Mouse (Mus musculus) heart, embryonic 12.5 days (tissue): Measurements from ENCODE around the gene C9orf72. TPM values are rescaled to one million over a fixed set of nuclear protein-coding genes. Genes with fewer than 3 reads are reported as not detected.

Source experiments
- ATAC-seq: fragments of 200-750 bp; cut with Nextera tagmentation; 2 replicates; pipeline ENCODE4 v1.8.0; 2017; ENCODE audit warnings: moderate TSS enrichment, moderate library complexity; ENCODE audit not compliant: insufficient number of reproducible peaks, low FRiP score
- H3K27ac ChIP-seq: fragments of 300-500 bp; sonication (generic); 2 replicates; pipeline ENCODE4 v1.5.1; 2016; ENCODE audit warnings: mild to moderate bottlenecking, moderate library complexity; ENCODE audit not compliant: poor library complexity, severe bottlenecking
- H3K27me3 ChIP-seq: fragments of 300-500 bp; sonication (generic); replicated peaks from 2 replicates; pipeline ENCODE4 v1.6.1; 2016; ENCODE audit warnings: mild to moderate bottlenecking, moderate library complexity
- H3K36me3 ChIP-seq: fragments of 300-500 bp; sonication (generic); 2 replicates; pipeline ENCODE4 v1.6.1; 2016; ENCODE audit warnings: mild to moderate bottlenecking, moderate library complexity
- H3K4me1 ChIP-seq: fragments of 300-500 bp; sonication (generic); replicated peaks from 2 replicates; pipeline ENCODE4 v1.6.1; 2016; ENCODE audit warnings: mild to moderate bottlenecking
- H3K4me2 ChIP-seq: fragments of 300-500 bp; sonication (generic); 2 replicates; pipeline ENCODE4 v1.6.1; 2016; ENCODE audit warnings: mild to moderate bottlenecking, moderate library complexity
- H3K4me3 ChIP-seq: fragments of 300-500 bp; sonication (generic); 2 replicates; pipeline ENCODE4 v1.5.1; 2016; ENCODE audit warnings: mild to moderate bottlenecking
- H3K9ac ChIP-seq: fragments of 300-500 bp; sonication (generic); 2 replicates; pipeline ENCODE4 v1.6.1; 2016; ENCODE audit warnings: mild to moderate bottlenecking, moderate library complexity
- H3K9me3 ChIP-seq: fragments of 300-500 bp; sonication (generic); replicated peaks from 2 replicates; pipeline ENCODE4 v1.6.1; 2016; ENCODE audit warnings: mild to moderate bottlenecking, moderate library complexity
- WGBS: fragments of 180-500 bp; shearing (Covaris S2); methylation state at CpG from one replicate; pipeline ENCODE4 v1.1.7; 2016; 5-methylcytosine and 5-hydroxymethylcytosine counted together
- polyA plus RNA-seq: library from polyadenylated mRNA; unstranded; fragments of >200 nt; fragmentation: Nextera tagmentation; extraction: Ambion mirVana; gene quantifications from 2 replicates; pipeline ENCODE4 v1.2.1, GENCODE M21; 2016

The C9orf72 gene
- polyA plus RNA-seq, 1 experiment from 2014 or later, result 19.1 TPM

DNA sequence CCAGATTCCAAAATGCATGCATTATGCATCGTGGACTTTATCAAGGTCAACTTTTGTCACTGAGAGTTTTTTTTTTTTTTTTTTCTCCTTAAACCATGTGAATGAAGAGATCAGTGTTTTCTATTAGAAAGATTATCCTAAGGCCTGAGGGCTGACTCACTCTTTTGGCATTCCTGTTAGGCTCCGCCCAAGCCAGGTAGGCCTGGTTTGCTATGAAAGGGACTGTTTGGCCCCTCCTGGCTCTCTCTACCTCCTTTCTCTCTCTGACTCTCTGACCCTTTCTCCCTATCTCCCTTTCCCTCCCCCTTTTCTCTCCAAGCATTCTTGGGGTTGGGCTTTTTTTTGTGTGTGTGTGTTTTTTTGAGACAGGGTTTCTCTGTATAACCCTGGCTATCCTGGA, 50.4 kb downstream of the C9orf72 start:
- ATAC-seq, result no peak
- Histone ChIP-seq H3K9ac (no peak overlapping the region), H3K4me2 (no peak overlapping the region), H3K27ac (no peak overlapping the region), H3K4me1 (0 out of 2 replicates have a peak, but pooled peaks cover 6% of the 10 kb centered on the region), H3K4me3 (no peak overlapping the region), H3K27me3 (no peaks in the 10 kb centered on the region), H3K36me3 (no peaks in the 10 kb centered on the region), H3K9me3 (0 out of 2 replicates have a peak, but pooled peaks cover 6% of the 10 kb centered on the region)
- 68% methylated on average over 2 of the region's 2 CpGs for WGBS

DNA sequence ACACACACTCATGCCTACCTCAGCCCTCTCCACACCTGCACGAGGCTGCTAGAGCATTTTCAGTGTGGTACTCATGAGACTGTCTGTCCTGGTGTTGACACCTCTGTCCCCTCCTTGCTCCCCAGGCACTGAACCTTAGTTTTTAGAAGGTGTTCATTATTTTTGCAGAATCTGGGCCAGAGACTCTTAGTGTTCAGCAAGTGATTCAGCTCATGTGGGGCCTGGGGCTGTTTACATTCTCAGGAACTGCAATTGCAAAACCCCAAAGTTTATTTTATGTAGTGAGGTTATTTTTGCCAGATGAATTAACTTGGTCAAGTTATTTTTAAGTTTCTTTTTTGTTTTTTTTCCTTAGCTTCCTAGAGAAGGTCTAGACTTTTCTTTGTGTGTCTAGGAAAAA, 52.4 kb downstream of the C9orf72 start:
- Histone ChIP-seq H3K9ac (no peak overlapping the region), H3K4me2 (no peak overlapping the region), H3K4me1 (0 out of 2 replicates have a peak, but pooled peaks cover 6% of the 10 kb centered on the region), H3K9me3 (0 out of 2 replicates have a peak, but pooled peaks cover 6% of the 10 kb centered on the region), H3K36me3 (no peaks in the 10 kb centered on the region), H3K27ac (no peak overlapping the region), H3K27me3 (no peaks in the 10 kb centered on the region), H3K4me3 (no peak overlapping the region)
- ATAC-seq, result no peak
- WGBS, result 74% methylated on average over 1 of the region's 1 CpGs

DNA sequence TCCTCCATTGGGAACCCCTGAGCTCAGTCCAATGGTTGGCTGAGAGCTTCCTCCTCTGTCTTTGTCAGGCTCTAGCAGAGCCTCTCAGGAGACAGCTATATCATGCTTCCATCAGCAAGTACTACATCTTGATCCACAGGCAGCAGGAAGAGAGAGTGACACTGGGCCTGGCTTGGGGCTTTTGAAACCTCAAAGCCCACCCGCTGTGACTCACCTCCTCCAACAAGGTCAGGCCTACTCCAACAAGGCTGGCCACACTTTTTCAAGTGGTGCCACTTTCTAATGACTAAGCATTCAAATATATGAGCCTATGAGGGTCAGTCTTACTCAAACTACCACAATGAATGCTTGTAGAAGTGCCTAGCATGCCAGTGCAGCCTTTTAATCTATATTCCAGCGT, 53.5 kb downstream of the C9orf72 start:
- no peak for ATAC-seq
- H3K4me3 ChIP-seq, result no peak overlapping the region
- 0 out of 2 replicates have a peak, but pooled peaks cover 2% of the 10 kb centered on the region for H3K4me1 ChIP-seq

DNA sequence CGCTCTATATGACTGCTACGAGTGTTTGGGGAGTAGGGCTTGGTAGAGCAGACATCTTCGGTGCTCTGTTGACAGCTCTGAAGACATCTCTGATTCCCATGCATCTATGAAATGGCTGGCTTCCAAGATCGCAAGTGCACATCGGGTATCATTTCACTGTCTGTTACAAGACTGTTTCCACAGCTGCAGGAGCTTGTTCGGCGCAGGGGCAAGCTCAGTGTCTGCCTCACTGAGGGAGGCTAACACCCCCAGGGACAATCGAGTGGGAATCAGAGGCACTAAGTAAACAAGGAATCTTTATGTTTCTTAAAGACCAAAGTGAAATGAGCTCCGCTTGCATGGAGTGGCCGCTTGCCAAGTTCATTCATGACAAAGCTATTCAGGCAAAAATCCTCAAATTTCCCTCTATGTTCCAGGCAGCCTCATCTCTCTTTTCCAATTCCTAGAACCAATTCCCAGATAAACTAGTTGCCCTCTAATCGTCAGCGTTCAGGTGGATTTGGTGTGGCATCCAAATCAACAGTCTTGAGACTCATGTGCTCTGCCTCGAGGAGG, 56.3 kb downstream of the C9orf72 start:
- no peak overlapping the region for H3K9ac ChIP-seq
- WGBS, result 74% methylated on average over 13 of the region's 13 CpGs
- no peak for ATAC-seq
- no peaks in the 10 kb centered on the region for H3K27me3 ChIP-seq
- no peak overlapping the region for H3K27ac ChIP-seq
- no peak overlapping the region for H3K4me2 ChIP-seq
- no peaks in the 10 kb centered on the region for H3K4me1 ChIP-seq
- 0 out of 2 replicates have a peak, but pooled peaks cover 6% of the 10 kb centered on the region for H3K9me3 ChIP-seq
- no peaks in the 10 kb centered on the region for H3K36me3 ChIP-seq
- no peak overlapping the region for H3K4me3 ChIP-seq

More for the DNA sequence above, 53.5 kb downstream of the C9orf72 start:
- 93% methylated on average over 2 of the region's 2 CpGs for WGBS
- H3K27ac ChIP-seq, result no peak overlapping the region
- no peaks in the 10 kb centered on the region for H3K36me3 ChIP-seq
- 0 out of 2 replicates have a peak, but pooled peaks cover 6% of the 10 kb centered on the region for H3K9me3 ChIP-seq
- no peak overlapping the region for H3K9ac ChIP-seq
- H3K27me3 ChIP-seq, result no peaks in the 10 kb centered on the region
- no peak overlapping the region for H3K4me2 ChIP-seq

GRCm38 (mm10) chr4:35167855-35168254, 58.1 kb downstream of the C9orf72 start:
- Histone ChIP-seq H3K27ac (no peak overlapping the region), H3K4me3 (no peak overlapping the region), H3K9ac (no peak overlapping the region), H3K9me3 (0 out of 2 replicates have a peak, but pooled peaks cover 6% of the 10 kb centered on the region), H3K27me3 (no peaks in the 10 kb centered on the region), H3K4me2 (no peak overlapping the region), H3K36me3 (no peaks in the 10 kb centered on the region), H3K4me1 (no peaks in the 10 kb centered on the region)
- WGBS, result 75% methylated on average over 5 of the region's 5 CpGs
- no peak for ATAC-seq

DNA sequence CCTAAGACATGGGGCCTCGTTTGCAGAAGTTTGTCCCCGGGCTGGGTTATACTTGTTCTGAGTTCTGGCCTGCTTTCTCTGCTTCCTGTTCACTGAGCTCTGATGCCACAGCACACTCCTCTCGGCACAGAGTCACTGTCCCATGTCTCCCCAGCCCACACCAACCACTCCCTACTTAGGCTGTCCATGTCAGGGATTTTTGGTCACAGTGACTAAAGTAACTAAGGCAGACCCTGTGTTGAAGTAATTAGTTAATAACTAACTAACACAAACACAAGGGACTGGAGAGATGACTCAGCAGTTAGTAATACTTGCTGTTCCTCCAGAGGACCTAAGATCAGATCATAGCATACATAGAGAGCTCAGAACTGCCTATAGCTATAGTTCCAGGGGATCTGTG, 60.0 kb downstream of the C9orf72 start:
- Histone ChIP-seq H3K9me3 (no peaks in the 10 kb centered on the region), H3K4me2 (no peak overlapping the region), H3K36me3 (no peaks in the 10 kb centered on the region), H3K4me3 (no peak overlapping the region), H3K27ac (no peak overlapping the region), H3K27me3 (no peaks in the 10 kb centered on the region), H3K9ac (no peak overlapping the region), H3K4me1 (no peaks in the 10 kb centered on the region)
- 66% methylated on average over 3 of the region's 3 CpGs for WGBS
- no peak for ATAC-seq

DNA sequence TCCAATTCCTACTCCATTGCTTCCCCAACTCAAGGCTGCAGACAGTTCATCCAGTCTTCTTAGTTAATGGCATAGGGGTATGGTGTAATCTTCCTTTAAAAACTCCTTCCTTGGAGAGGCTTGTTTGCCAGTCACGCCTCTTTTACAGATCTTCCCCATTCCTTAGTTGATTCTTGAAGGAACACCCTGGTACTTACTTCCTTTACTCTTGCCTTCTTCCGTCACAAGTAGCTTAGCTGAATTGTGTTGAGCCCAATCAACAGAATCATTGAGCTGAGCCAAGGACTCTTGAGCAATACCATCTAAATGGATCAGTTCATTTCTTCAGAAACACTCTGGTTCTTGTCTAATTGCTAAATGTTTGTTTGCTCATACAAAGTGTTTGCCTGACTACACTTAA, 60.7 kb downstream of the C9orf72 start:
- Histone ChIP-seq H3K4me3 (no peak overlapping the region), H3K27me3 (no peaks in the 10 kb centered on the region), H3K4me1 (no peaks in the 10 kb centered on the region), H3K36me3 (no peaks in the 10 kb centered on the region), H3K27ac (no peak overlapping the region), H3K9ac (no peak overlapping the region), H3K9me3 (no peaks in the 10 kb centered on the region), H3K4me2 (no peak overlapping the region)
- WGBS, result 81% methylated on average over 2 of the region's 2 CpGs
- no peak for ATAC-seq

DNA sequence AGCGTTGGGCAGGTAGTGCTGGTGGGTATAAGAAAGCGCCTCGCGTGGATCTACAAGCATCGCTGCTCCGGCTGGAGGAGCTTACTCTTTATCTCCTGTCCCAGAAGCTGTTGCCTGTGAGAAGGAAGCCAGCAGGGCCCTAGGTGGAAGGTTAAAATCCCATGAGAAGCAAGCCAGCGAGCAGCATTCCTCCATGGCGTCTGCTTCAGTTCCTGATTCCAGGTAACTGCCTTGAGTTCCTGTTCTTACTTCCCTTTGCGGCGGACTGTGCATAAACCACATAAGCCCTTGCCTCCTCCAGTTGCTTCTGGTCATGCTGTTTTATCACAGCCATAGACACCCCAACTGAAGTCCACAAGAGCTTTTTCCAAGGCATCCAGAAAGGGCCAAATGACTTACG, 68.2 kb downstream of the C9orf72 start:
- no peak for ATAC-seq
- H3K9me3 ChIP-seq, result no peaks in the 10 kb centered on the region
- H3K9ac ChIP-seq, result no peak overlapping the region
- no peak overlapping the region for H3K27ac ChIP-seq
- H3K27me3 ChIP-seq, result peaks cover 5% of the 10 kb centered on the region; the same call in 1 of the 2 replicates
- H3K4me3 ChIP-seq, result no peak overlapping the region
- H3K36me3 ChIP-seq, result no peaks in the 10 kb centered on the region
- 48% methylated on average over 11 of the region's 11 CpGs for WGBS
- H3K4me2 ChIP-seq, result no peak overlapping the region
- H3K4me1 ChIP-seq, result no peaks in the 10 kb centered on the region

- H3K9ac ChIP-seq, result peak within 1 kb of the TSS; percentile 74
- peaks cover 5% of the 10 kb centered on the region; the same call in 1 of the 2 replicates for H3K27me3 ChIP-seq
- no peaks in the 10 kb centered on the region for H3K9me3 ChIP-seq
- H3K4me2 ChIP-seq, result peak within 1 kb of the TSS; percentile 95
- H3K36me3 ChIP-seq, result no peaks in the 10 kb centered on the region
- H3K27ac ChIP-seq, result no peak within 1 kb of the TSS
- under 1% methylated on average over 50 of the region's 50 CpGs for whole genome bisulfite sequencing
- ATAC-seq, result peak; percentile 77
- peak within 1 kb of the TSS; percentile 74 for H3K4me3 ChIP-seq
- H3K4me1 ChIP-seq, result no peaks in the 10 kb centered on the region
Measured at GRCm38 (mm10) chr4:35156751-35157611, 69.0 kb downstream of the C9orf72 start, which contains the start of gene Mob3b. Gene Mob3b, minus strand, starts transcription at chr4:35157484.

- Histone ChIP-seq H3K36me3 (no peaks in the 10 kb centered on the region), H3K9ac (peak overlapping the region; percentile 74), H3K27me3 (peaks cover 5% of the 10 kb centered on the region; the same call in 1 of the 2 replicates), H3K4me3 (peak overlapping the region; percentile 74), H3K9me3 (no peaks in the 10 kb centered on the region), H3K4me1 (no peaks in the 10 kb centered on the region), H3K4me2 (peak overlapping the region; percentile 95), H3K27ac (no peak overlapping the region)
- ATAC-seq, result peak; percentile 43
- under 1% methylated on average over 26 of the region's 26 CpGs for WGBS
Measured at GRCm38 (mm10) chr4:35156149-35156611, 69.8 kb downstream of the C9orf72 start.
